Mouse (Mus musculus) hindbrain, embryonic 13.5 days (tissue): Measurements from ENCODE around the gene Btnl2. TPM values are rescaled to one million over a fixed set of nuclear protein-coding genes. Genes with fewer than 3 reads are reported as not detected.

Source experiments
- ATAC-seq: fragments of 200-750 bp; cut with Nextera tagmentation; 2 replicates; pipeline ENCODE4 v1.8.0; 2017; ENCODE audit warnings: moderate TSS enrichment; ENCODE audit not compliant: low FRiP score
- H3K27ac ChIP-seq: fragments of 300-500 bp; sonication (generic); 2 replicates; pipeline ENCODE4 v1.5.1; 2015; ENCODE audit warnings: inconsistent platforms, mild to moderate bottlenecking, moderate library complexity
- H3K27me3 ChIP-seq: fragments of 300-500 bp; sonication (generic); 2 replicates; pipeline ENCODE4 v1.6.1; 2015; ENCODE audit warnings: mild to moderate bottlenecking, inconsistent platforms
- H3K36me3 ChIP-seq: fragments of 300-500 bp; sonication (generic); 2 replicates; pipeline ENCODE4 v1.6.1; 2015; ENCODE audit warnings: mild to moderate bottlenecking, inconsistent platforms
- H3K4me1 ChIP-seq: fragments of 300-500 bp; sonication (generic); replicated peaks from 2 replicates; pipeline ENCODE4 v1.6.1; 2015; ENCODE audit warnings: inconsistent platforms
- H3K4me2 ChIP-seq: fragments of 300-500 bp; sonication (generic); 2 replicates; pipeline ENCODE4 v1.6.1; 2015; ENCODE audit warnings: inconsistent platforms, mild to moderate bottlenecking, moderate library complexity
- H3K4me3 ChIP-seq: fragments of 300-500 bp; sonication (generic); 2 replicates; pipeline ENCODE4 v1.5.1; 2015; ENCODE audit warnings: mild to moderate bottlenecking, inconsistent platforms
- H3K9ac ChIP-seq: fragments of 300-500 bp; sonication (generic); 2 replicates; pipeline ENCODE4 v1.6.1; 2015; ENCODE audit warnings: mild to moderate bottlenecking, inconsistent platforms
- H3K9me3 ChIP-seq: fragments of 300-500 bp; sonication (generic); 2 replicates; pipeline ENCODE4 v1.6.1; 2016; ENCODE audit warnings: inconsistent platforms
- WGBS: fragments of 180-500 bp; shearing (Covaris S2); methylation state at CpG from one replicate; pipeline ENCODE4 v1.1.7; 2015; 5-methylcytosine and 5-hydroxymethylcytosine counted together
- polyA plus RNA-seq: library from polyadenylated mRNA; unstranded; fragments of >200 nt; fragmentation: Nextera tagmentation; extraction: Ambion mirVana; gene quantifications from 2 replicates; pipeline ENCODE4 v1.2.1, GENCODE M21; 2015

The Btnl2 gene
- polyA plus RNA-seq, 1 experiment from 2014 or later = not detected

DNA sequence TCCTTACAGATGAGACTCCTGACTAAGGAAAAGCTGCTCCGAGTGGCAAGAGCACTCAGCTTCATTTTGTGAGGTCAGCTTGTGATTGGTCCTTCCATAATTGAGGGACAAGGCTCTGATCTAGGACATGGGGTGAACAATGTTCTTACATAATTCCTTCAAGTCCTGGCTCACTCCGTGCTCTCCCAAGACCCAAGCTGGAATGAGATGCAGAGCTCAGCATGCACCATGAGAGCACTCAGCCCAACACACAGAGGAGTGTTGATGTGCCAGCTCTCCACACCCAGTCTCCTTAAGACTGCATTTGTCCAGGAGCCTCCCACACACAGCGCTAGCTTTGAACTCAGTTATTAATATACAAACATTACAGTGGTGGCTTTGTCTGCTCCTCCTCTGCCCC, 30.1 kb downstream of the Btnl2 start:
- whole genome bisulfite sequencing = 74% methylated on average over 3 of the region's 3 CpGs
- H3K36me3 ChIP-seq = no peaks in the 10 kb centered on the region
- no peak overlapping the region for H3K9ac ChIP-seq
- H3K27me3 ChIP-seq = 0 out of 2 replicates have a peak, but pooled peaks cover 3% of the 10 kb centered on the region
- no peak for ATAC-seq
- no peaks in the 10 kb centered on the region for H3K9me3 ChIP-seq
- H3K27ac ChIP-seq = no peak overlapping the region
- no peak overlapping the region for H3K4me3 ChIP-seq
- no peaks in the 10 kb centered on the region for H3K4me1 ChIP-seq
- no peak overlapping the region for H3K4me2 ChIP-seq

DNA sequence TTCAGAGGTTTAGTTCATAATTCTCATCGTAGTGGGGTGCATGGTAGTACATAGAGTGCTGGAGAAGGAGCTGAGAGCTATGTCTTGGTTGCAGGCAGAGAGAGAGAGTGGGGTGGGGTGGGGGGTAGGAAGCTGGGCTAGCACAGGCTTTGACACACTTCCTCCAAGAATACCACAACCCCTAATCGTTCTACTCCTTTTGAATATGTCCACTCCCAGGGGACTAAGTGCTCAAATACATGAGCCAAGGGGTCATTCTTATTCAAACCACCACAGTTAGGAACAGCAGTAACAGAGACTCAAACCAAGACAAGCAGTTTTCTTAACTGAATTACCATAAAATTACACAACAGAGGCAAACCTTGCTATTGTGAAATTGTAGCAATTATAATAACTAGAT, 32.0 kb downstream of the Btnl2 start:
- no peak overlapping the region for H3K9ac ChIP-seq
- WGBS = 85% methylated on average over 2 of the region's 2 CpGs
- no peaks in the 10 kb centered on the region for H3K36me3 ChIP-seq
- H3K27ac ChIP-seq = no peak overlapping the region
- no peak overlapping the region for H3K4me2 ChIP-seq
- no peaks in the 10 kb centered on the region for H3K4me1 ChIP-seq
- no peaks in the 10 kb centered on the region for H3K9me3 ChIP-seq
- peaks cover 18% of the 10 kb centered on the region for H3K27me3 ChIP-seq
- no peak overlapping the region for H3K4me3 ChIP-seq
- no peak for ATAC-seq

GRCm38 (mm10) chr17:34388513-34388912, 33.9 kb downstream of the Btnl2 start:
- 35% methylated on average over 4 of the region's 4 CpGs for WGBS
- Histone ChIP-seq H3K4me3 (no peak overlapping the region), H3K9me3 (no peaks in the 10 kb centered on the region), H3K4me1 (peaks cover 5% of the 10 kb centered on the region; the same call in 1 of the 2 replicates), H3K27ac (no peak overlapping the region), H3K27me3 (peaks cover 23% of the 10 kb centered on the region), H3K9ac (no peak overlapping the region), H3K4me2 (no peak overlapping the region), H3K36me3 (no peaks in the 10 kb centered on the region)
- no peak for ATAC-seq

DNA sequence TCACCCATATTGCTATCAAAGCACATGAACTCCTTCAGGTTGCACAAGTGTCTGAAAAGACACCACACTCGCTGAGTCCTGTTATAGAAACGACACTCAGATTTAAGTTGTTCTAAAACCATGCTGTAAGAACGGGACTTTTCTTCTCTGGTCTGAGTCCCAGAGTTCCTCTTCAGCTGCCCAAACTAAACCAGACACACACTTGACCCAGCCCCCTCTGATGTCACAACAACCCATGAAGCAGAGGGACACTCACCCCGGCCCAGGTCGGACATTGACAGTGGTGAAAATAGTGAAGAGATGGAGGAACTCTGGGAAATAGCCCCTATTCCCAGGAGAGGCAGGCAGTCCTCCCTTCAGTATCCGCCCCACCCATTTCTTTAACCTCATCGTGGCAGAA, 36.9 kb downstream of the Btnl2 start:
- H3K4me1 ChIP-seq = peaks cover 5% of the 10 kb centered on the region; the same call in 1 of the 2 replicates
- peaks cover 23% of the 10 kb centered on the region for H3K27me3 ChIP-seq
- H3K4me3 ChIP-seq = no peak overlapping the region
- no peak for ATAC-seq
- H3K4me2 ChIP-seq = peak overlapping the region; percentile 72
- no peaks in the 10 kb centered on the region for H3K36me3 ChIP-seq
- no peak overlapping the region for H3K9ac ChIP-seq
- WGBS = 77% methylated on average over 7 of the region's 7 CpGs
- no peaks in the 10 kb centered on the region for H3K9me3 ChIP-seq
- no peak overlapping the region for H3K27ac ChIP-seq

GRCm38 (mm10) chr17:34392321-34392720, 37.7 kb downstream of the Btnl2 start:
- Histone ChIP-seq H3K9ac (peak overlapping the region; percentile 66), H3K4me1 (peaks cover 5% of the 10 kb centered on the region; the same call in 1 of the 2 replicates), H3K4me3 (peak overlapping the region; percentile 43), H3K27me3 (peaks cover 23% of the 10 kb centered on the region), H3K9me3 (no peaks in the 10 kb centered on the region), H3K36me3 (no peaks in the 10 kb centered on the region), H3K4me2 (peak overlapping the region; percentile 72), H3K27ac (no peak overlapping the region)
- 2% methylated on average over 24 of the region's 24 CpGs for WGBS
- ATAC-seq = no peak

DNA sequence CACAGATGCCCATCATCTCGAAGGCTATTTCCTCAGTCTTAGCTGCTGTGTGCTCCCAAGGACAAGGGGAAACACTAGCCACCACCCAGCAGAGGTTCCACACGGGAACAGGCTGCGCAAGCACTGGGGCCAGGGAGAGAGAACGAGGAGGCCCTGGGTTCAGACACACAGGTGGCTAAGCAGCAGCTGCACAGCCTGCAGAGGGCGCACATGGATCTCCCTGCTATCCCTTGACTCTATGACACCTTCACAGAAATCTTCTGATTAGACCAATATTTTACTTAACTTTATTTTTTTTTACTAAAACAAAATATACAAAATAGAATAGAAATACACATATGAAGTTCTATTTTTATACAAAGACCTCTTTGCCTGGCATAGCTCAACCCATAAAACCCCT, 42.7 kb downstream of the Btnl2 start:
- no peaks in the 10 kb centered on the region for H3K36me3 ChIP-seq
- no peak for ATAC-seq
- 72% methylated on average over 5 of the region's 5 CpGs for WGBS
- no peak overlapping the region for H3K4me3 ChIP-seq
- no peak overlapping the region for H3K4me2 ChIP-seq
- H3K9me3 ChIP-seq = no peaks in the 10 kb centered on the region
- H3K27ac ChIP-seq = no peak overlapping the region
- H3K9ac ChIP-seq = no peak overlapping the region
- no peaks in the 10 kb centered on the region for H3K27me3 ChIP-seq
- peaks cover 8% of the 10 kb centered on the region for H3K4me1 ChIP-seq

- peak overlapping the region; percentile 58 for H3K4me3 ChIP-seq
- WGBS = 13% methylated on average over 9 of the region's 9 CpGs
- peak overlapping the region; percentile 98 for H3K27ac ChIP-seq
- peaks cover 8% of the 10 kb centered on the region for H3K4me1 ChIP-seq
- H3K27me3 ChIP-seq = no peaks in the 10 kb centered on the region
- peak overlapping the region; percentile 62 for H3K4me2 ChIP-seq
- H3K36me3 ChIP-seq = no peaks in the 10 kb centered on the region
- H3K9ac ChIP-seq = peak overlapping the region; percentile 86; the same call in 1 of the 2 replicates
- ATAC-seq = peak; percentile 88
- H3K9me3 ChIP-seq = no peaks in the 10 kb centered on the region
Measured at GRCm38 (mm10) chr17:34398058-34398710, 43.6 kb downstream of the Btnl2 start.

- Histone ChIP-seq H3K27me3 (no peaks in the 10 kb centered on the region), H3K9ac (peak within 1 kb of the TSS; percentile 86), H3K4me3 (peak within 1 kb of the TSS; percentile 58), H3K27ac (peak within 1 kb of the TSS; percentile 98), H3K36me3 (no peaks in the 10 kb centered on the region), H3K4me1 (peaks cover 8% of the 10 kb centered on the region), H3K4me2 (peak within 1 kb of the TSS; percentile 62), H3K9me3 (no peaks in the 10 kb centered on the region)
- 6% methylated on average over 34 of the region's 34 CpGs for WGBS
- peak; percentile 97 for ATAC-seq
Measured at GRCm38 (mm10) chr17:34398711-34399393, 44.2 kb downstream of the Btnl2 start, which contains the start of gene BC051142. Gene BC051142 (plus strand): TSS chr17:34398820.

DNA sequence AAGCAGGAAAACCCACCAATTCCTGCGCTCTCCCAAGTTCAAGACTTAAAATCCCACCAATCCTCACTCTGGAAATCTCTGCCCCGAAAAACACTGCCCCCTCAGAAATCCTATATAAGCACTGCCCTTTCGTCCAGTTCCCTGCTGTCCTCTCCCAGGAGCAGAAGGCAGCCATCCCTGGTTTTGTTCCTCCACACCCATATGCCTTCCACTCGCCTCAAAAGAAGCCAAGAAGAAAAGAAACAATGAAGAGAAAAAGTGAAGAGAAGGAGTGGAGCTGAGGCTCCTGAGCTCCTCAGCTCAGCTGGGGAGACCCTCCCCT, 44.7 kb downstream of the Btnl2 start:
- peak overlapping the region; percentile 86 for H3K9ac ChIP-seq

DNA sequence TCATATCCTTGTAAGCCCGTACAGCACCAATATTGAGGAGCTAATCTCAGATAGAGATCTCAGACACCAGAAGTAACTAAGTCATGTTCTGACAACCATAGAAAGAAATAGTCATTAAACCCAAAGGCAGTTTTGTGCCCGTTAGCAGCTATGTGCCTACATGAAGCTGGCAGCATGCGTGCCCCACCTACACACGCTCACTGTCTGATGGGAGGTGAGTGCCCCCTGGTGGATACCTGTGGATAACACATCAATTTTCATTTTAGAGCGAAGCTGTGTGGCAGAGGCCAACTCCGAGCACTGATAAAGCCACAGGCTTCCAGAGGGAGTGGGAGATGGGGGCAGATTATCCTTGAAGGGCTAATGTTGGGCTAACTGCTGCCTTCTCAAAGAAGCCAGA, 56.5 kb downstream of the Btnl2 start:
- no peak overlapping the region for H3K4me3 ChIP-seq
- no peak overlapping the region for H3K9ac ChIP-seq
- no peaks in the 10 kb centered on the region for H3K36me3 ChIP-seq
- peaks cover 12% of the 10 kb centered on the region; the same call in 1 of the 2 replicates for H3K27me3 ChIP-seq
- no peaks in the 10 kb centered on the region for H3K9me3 ChIP-seq
- no peak overlapping the region for H3K4me2 ChIP-seq
- ATAC-seq = peak; percentile 49; the same call in 1 of the 2 replicates
- H3K27ac ChIP-seq = no peak overlapping the region
- H3K4me1 ChIP-seq = no peaks in the 10 kb centered on the region
- 21% methylated on average over 6 of the region's 6 CpGs for WGBS

More for the DNA sequence above, 44.7 kb downstream of the Btnl2 start:
- Histone ChIP-seq H3K36me3 (no peaks in the 10 kb centered on the region), H3K4me3 (peak overlapping the region; percentile 58), H3K9me3 (no peaks in the 10 kb centered on the region), H3K4me1 (peaks cover 8% of the 10 kb centered on the region), H3K27me3 (no peaks in the 10 kb centered on the region), H3K27ac (peak overlapping the region; percentile 98), H3K4me2 (peak overlapping the region; percentile 62)
- ATAC-seq = no peak
- WGBS = 45% methylated on average over 4 of the region's 4 CpGs
